Mouse (Mus musculus) limb, embryonic 11.5 days (tissue): ENCODE data around the gene Axin2. TPM values are rescaled to one million over a fixed set of nuclear protein-coding genes. Genes with fewer than 3 reads are reported as not detected.

Source experiments
- ATAC-seq: fragments of 200-750 bp; cut with Nextera tagmentation; 2 replicates; pipeline ENCODE4 v1.8.0; 2017; ENCODE audit warnings: low read depth; ENCODE audit not compliant: insufficient number of reproducible peaks, low FRiP score, low TSS enrichment
- DNase-seq: peaks from one replicate; pipeline ENCODE4 v3.0.0-alpha.2; 2015; ENCODE audit warnings: low spot score
- H3K27ac ChIP-seq: fragments of 300-500 bp; sonication (generic); replicated peaks from 2 replicates; pipeline ENCODE4 v1.5.1; 2014; ENCODE audit warnings: low read depth, mild to moderate bottlenecking, low read length
- H3K27me3 ChIP-seq: fragments of 300-500 bp; sonication (generic); 2 replicates; pipeline ENCODE4 v1.6.1; 2014; ENCODE audit warnings: mild to moderate bottlenecking, low read length, mixed read lengths; ENCODE audit not compliant: control insufficient read depth, insufficient read depth
- H3K36me3 ChIP-seq: fragments of 300-500 bp; sonication (generic); 2 replicates; pipeline ENCODE4 v1.6.1; 2014; ENCODE audit warnings: mild to moderate bottlenecking, low read length, moderate library complexity, mixed read lengths; ENCODE audit not compliant: control insufficient read depth, insufficient read depth
- H3K4me1 ChIP-seq: fragments of 300-500 bp; sonication (generic); 2 replicates; pipeline ENCODE4 v1.6.1; 2014; ENCODE audit warnings: low read length, mixed read lengths; ENCODE audit not compliant: control insufficient read depth, insufficient read depth
- H3K4me2 ChIP-seq: fragments of 300-500 bp; sonication (generic); 2 replicates; pipeline ENCODE4 v1.6.1; 2014; ENCODE audit warnings: low read depth, mild to moderate bottlenecking, moderate library complexity; ENCODE audit not compliant: severe bottlenecking
- H3K4me3 ChIP-seq: fragments of 300-500 bp; sonication (generic); 2 replicates; pipeline ENCODE4 v1.5.1; 2014; ENCODE audit warnings: low read depth, low read length
- H3K9ac ChIP-seq: fragments of 300-500 bp; sonication (generic); 2 replicates; pipeline ENCODE4 v1.6.1; 2014; ENCODE audit warnings: mild to moderate bottlenecking, low read length
- H3K9me3 ChIP-seq: fragments of 300-500 bp; sonication (generic); 2 replicates; pipeline ENCODE4 v1.6.1; 2016; ENCODE audit warnings: low read length; ENCODE audit not compliant: control insufficient read depth
- WGBS: fragments of 180-500 bp; shearing (Covaris S2); extraction: QIAGEN DNeasy Blood & Tissue Kit; methylation state at CpG from one replicate; pipeline ENCODE4 v1.1.7; 2014; 5-methylcytosine and 5-hydroxymethylcytosine counted together
- polyA plus RNA-seq: library from polyadenylated mRNA; unstranded; fragments of >200 nt; fragmentation: Nextera tagmentation; extraction: Ambion mirVana; gene quantifications from 2 replicates; pipeline ENCODE4 v1.2.1, GENCODE M21; 2014

The Axin2 gene
- polyA plus RNA-seq, 1 experiment from 2014 or later = 15.8 TPM

GRCm38 (mm10) chr11:108897034-108897433 lies 23.1 kb upstream of the Axin2 start:
- ATAC-seq (no peak), DNase-seq (no peak)
- Histone ChIP-seq H3K4me1 (peaks cover 20% of the 10 kb centered on the region), H3K9me3 (no peaks in the 10 kb centered on the region), H3K27ac (no peak overlapping the region), H3K4me3 (no peak overlapping the region), H3K4me2 (no peak overlapping the region), H3K27me3 (no peaks in the 10 kb centered on the region), H3K9ac (no peak overlapping the region), H3K36me3 (no peaks in the 10 kb centered on the region)
- WGBS = 74% methylated on average over 4 of the region's 4 CpGs

DNA sequence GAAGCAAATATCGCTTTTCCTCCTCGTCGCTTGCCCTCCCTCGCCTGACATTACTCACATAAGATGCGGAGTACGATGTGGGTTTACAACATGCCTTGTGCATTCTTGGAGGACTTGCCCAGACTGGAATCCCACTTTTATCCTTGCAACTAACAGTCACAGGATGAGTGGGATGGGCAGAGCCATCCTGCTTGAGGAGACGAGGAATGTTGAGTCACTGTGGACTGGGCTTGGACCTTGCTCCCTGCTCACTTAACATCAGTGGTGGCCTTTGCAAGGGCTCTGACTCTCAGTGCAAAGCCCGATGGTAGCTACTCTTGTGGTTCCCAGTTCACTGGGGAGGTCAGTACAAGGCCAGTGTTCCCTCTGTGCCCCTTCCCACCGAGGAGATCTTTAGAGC lies 22.1 kb upstream of the Axin2 start:
- H3K4me1 ChIP-seq = peaks cover 17% of the 10 kb centered on the region
- H3K27me3 ChIP-seq = no peaks in the 10 kb centered on the region
- no peak overlapping the region for H3K27ac ChIP-seq
- H3K9me3 ChIP-seq = no peaks in the 10 kb centered on the region
- 63% methylated on average over 9 of the region's 9 CpGs for WGBS
- no peak overlapping the region for H3K4me3 ChIP-seq
- DNase-seq (no peak), ATAC-seq (no peak)
- no peaks in the 10 kb centered on the region for H3K36me3 ChIP-seq
- no peak overlapping the region for H3K9ac ChIP-seq
- no peak overlapping the region for H3K4me2 ChIP-seq

GRCm38 (mm10) chr11:108898483-108898882 lies 21.7 kb upstream of the Axin2 start:
- WGBS = 82% methylated on average over 6 of the region's 6 CpGs
- Histone ChIP-seq H3K4me1 (peaks cover 13% of the 10 kb centered on the region), H3K27me3 (no peaks in the 10 kb centered on the region)

GRCm38 (mm10) chr11:108900718-108901488 lies 19.2 kb upstream of the Axin2 start:
- Histone ChIP-seq H3K9me3 (no peaks in the 10 kb centered on the region), H3K9ac (no peak overlapping the region), H3K27me3 (no peaks in the 10 kb centered on the region), H3K27ac (no peak overlapping the region), H3K4me3 (no peak overlapping the region), H3K4me1 (peaks cover 4% of the 10 kb centered on the region; the same call in 1 of the 2 replicates), H3K4me2 (no peak overlapping the region), H3K36me3 (no peaks in the 10 kb centered on the region)
- 77% methylated on average over 9 of the region's 10 CpGs for WGBS
- ATAC-seq (no peak), DNase-seq (no peak)

More at GRCm38 (mm10) chr11:108898483-108898882, 21.7 kb upstream of the Axin2 start:
- Histone ChIP-seq H3K4me3 (no peak overlapping the region), H3K27ac (no peak overlapping the region), H3K9me3 (no peaks in the 10 kb centered on the region), H3K36me3 (no peaks in the 10 kb centered on the region), H3K9ac (no peak overlapping the region), H3K4me2 (no peak overlapping the region)
- DNase-seq = no peak
- no peak for ATAC-seq

- no peak overlapping the region for H3K4me2 ChIP-seq
- H3K27ac ChIP-seq = no peak overlapping the region
- ATAC-seq = no peak
- no peaks in the 10 kb centered on the region for H3K9me3 ChIP-seq
- no peaks in the 10 kb centered on the region for H3K27me3 ChIP-seq
- H3K36me3 ChIP-seq = no peaks in the 10 kb centered on the region
- 74% methylated on average over 7 of the region's 7 CpGs for WGBS
- H3K4me1 ChIP-seq = peaks cover 4% of the 10 kb centered on the region; the same call in 1 of the 2 replicates
- DNase-seq = no peak
- no peak overlapping the region for H3K9ac ChIP-seq
- no peak overlapping the region for H3K4me3 ChIP-seq
These were observed 18.5 kb upstream of the Axin2 start for GRCm38 (mm10) chr11:108901670-108902069.

- Histone ChIP-seq H3K9me3 (no peaks in the 10 kb centered on the region), H3K27ac (no peak overlapping the region), H3K4me2 (no peak overlapping the region), H3K36me3 (no peaks in the 10 kb centered on the region), H3K4me3 (no peak overlapping the region), H3K4me1 (peaks cover 4% of the 10 kb centered on the region; the same call in 1 of the 2 replicates), H3K9ac (no peak overlapping the region), H3K27me3 (no peaks in the 10 kb centered on the region)
- WGBS = 76% methylated on average over 4 of the region's 4 CpGs
- ATAC-seq (no peak), DNase-seq (no peak)
These were observed 17.8 kb upstream of the Axin2 start for GRCm38 (mm10) chr11:108902303-108902702.

GRCm38 (mm10) chr11:108906590-108907254 lies 13.4 kb upstream of the Axin2 start:
- WGBS = 31% methylated on average over 7 of the region's 7 CpGs
- H3K4me1 ChIP-seq = peaks cover 10% of the 10 kb centered on the region
- no peak overlapping the region for H3K4me2 ChIP-seq
- ATAC-seq (no peak), DNase-seq (no peak)
- no peak overlapping the region for H3K9ac ChIP-seq
- no peaks in the 10 kb centered on the region for H3K36me3 ChIP-seq
- H3K27me3 ChIP-seq = no peaks in the 10 kb centered on the region
- no peak overlapping the region for H3K4me3 ChIP-seq
- H3K27ac ChIP-seq = no peak overlapping the region
- no peaks in the 10 kb centered on the region for H3K9me3 ChIP-seq

GRCm38 (mm10) chr11:108909396-108910195 lies 10.6 kb upstream of the Axin2 start:
- WGBS = 5% methylated on average over 24 of the region's 24 CpGs
- H3K4me1 ChIP-seq = peaks cover 10% of the 10 kb centered on the region
- no peaks in the 10 kb centered on the region for H3K27me3 ChIP-seq

More at GRCm38 (mm10) chr11:108909396-108910195, 10.6 kb upstream of the Axin2 start:
- ATAC-seq (peak; percentile 53; the same call in 1 of the 2 replicates), DNase-seq (no peak)
- Histone ChIP-seq H3K4me2 (peak overlapping the region; percentile 50), H3K36me3 (no peaks in the 10 kb centered on the region), H3K27ac (no peak overlapping the region), H3K4me3 (peak overlapping the region; percentile 17; the same call in 1 of the 2 replicates), H3K9me3 (no peaks in the 10 kb centered on the region), H3K9ac (no peak overlapping the region)
